Mouse (Mus musculus) kidney, postnatal 36 days (tissue): ENCODE results near the gene Fry.

Experiments
- DNase-seq, 2 experiments: peaks; one replicate each; pipeline ENCODE4 v3.0.0; 2021 to 2022; ENCODE audit warnings: mixed read lengths in 2 of 2

Gene Fry

GRCm38 (mm10) chr5:150345946-150346345, 227.5 kb downstream of the Fry start:
- no peak for DNase-seq

GRCm38 (mm10) chr5:150346378-150346777, 227.9 kb downstream of the Fry start:
- DNase-seq, result no peak

- no peak for DNase-seq
Observed at GRCm38 (mm10) chr5:150347845-150348244, 229.4 kb downstream of the Fry start.

- DNase-seq, result no peak
Observed at GRCm38 (mm10) chr5:150348302-150348701, 229.9 kb downstream of the Fry start.

- DNase-seq, result no peak
Observed at GRCm38 (mm10) chr5:150351191-150351590, 232.7 kb downstream of the Fry start.

GRCm38 (mm10) chr5:150358671-150359070, 240.2 kb downstream of the Fry start:
- no peak for DNase-seq

GRCm38 (mm10) chr5:150362241-150362640, 243.8 kb downstream of the Fry start:
- no peak for DNase-seq

GRCm38 (mm10) chr5:150364621-150365020, 246.2 kb downstream of the Fry start:
- DNase-seq, result no peak

GRCm38 (mm10) chr5:150367027-150367426, 248.6 kb downstream of the Fry start:
- DNase-seq, result no peak

- DNase-seq, result no peak
Observed at GRCm38 (mm10) chr5:150370291-150370690, 251.8 kb downstream of the Fry start.

GRCm38 (mm10) chr5:150370895-150371294, 252.4 kb downstream of the Fry start:
- DNase-seq, result no peak

GRCm38 (mm10) chr5:150372956-150373355, 254.5 kb downstream of the Fry start:
- DNase-seq, result no peak

GRCm38 (mm10) chr5:150374778-150375559, 256.5 kb downstream of the Fry start:
- DNase-seq, result no peak

GRCm38 (mm10) chr5:150378586-150378985, 260.1 kb downstream of the Fry start:
- no peak for DNase-seq

- DNase-seq, result no peak
Observed at GRCm38 (mm10) chr5:150380767-150381166, 262.3 kb downstream of the Fry start.

GRCm38 (mm10) chr5:150382411-150382810, 264.0 kb downstream of the Fry start:
- DNase-seq, result no peak

- no peak for DNase-seq
Observed at GRCm38 (mm10) chr5:150384272-150385215, 266.1 kb downstream of the Fry start.

GRCm38 (mm10) chr5:150385224-150385623, 266.8 kb downstream of the Fry start:
- DNase-seq, result no peak

- DNase-seq, result no peak
Observed at GRCm38 (mm10) chr5:150388623-150389022, 270.2 kb downstream of the Fry start.

GRCm38 (mm10) chr5:150389589-150390377, 271.3 kb downstream of the Fry start:
- no peak for DNase-seq

- no peak for DNase-seq
Observed at GRCm38 (mm10) chr5:150390422-150390821, 272.0 kb downstream of the Fry start.

GRCm38 (mm10) chr5:150394645-150395044, 276.2 kb downstream of the Fry start:
- no peak for DNase-seq
